ENCODE assay signal across 15 mouse cellular contexts in genomic region chr1:90519284-90520275, GRCm38 (mm10).
DNase-seq lines count a peak whose midpoint lies in the region; ATAC-seq lines count a peak whose summit lies in the region.
"Had no signal": no experiment of that assay in that cellular context is flagged by ENCODE, and none has a peak within 500 bp of the region (broad histone marks: within the 10 kb centered on the region; RNA-seq: fewer than 3 reads in every experiment).

No protein-coding gene starts in this region.

- H3K27me3 ChIP-seq in hindbrain, embryonic 13.5 days, result no peaks in the 10 kb centered on the region
- no peaks in the 10 kb centered on the region for H3K27me3 ChIP-seq in hindbrain, embryonic 14.5 days (ENCODE audit: control insufficient read depth, insufficient read depth, low read length)
- no peaks in the 10 kb centered on the region for H3K27me3 ChIP-seq in embryonic facial prominence, embryonic 13.5 days
- H3K27me3 ChIP-seq in limb, embryonic 15.5 days, result no peaks in the 10 kb centered on the region
- H3K27me3 ChIP-seq: heart, embryonic 13.5 days had no signal

- no peak overlapping the region for H3K4me2 ChIP-seq in hindbrain, embryonic 13.5 days
- H3K4me2 ChIP-seq in hindbrain, embryonic 14.5 days (replicated peaks), result no peak overlapping the region
- no peak overlapping the region for H3K4me2 ChIP-seq in embryonic facial prominence, embryonic 13.5 days
- H3K4me2 ChIP-seq in limb, embryonic 15.5 days, result no peak overlapping the region
- H3K4me2 ChIP-seq: heart, embryonic 13.5 days; midbrain, embryonic 11.5 days had no signal

- WGBS in hindbrain, embryonic 13.5 days, result 72% methylated on average over 12 of the region's 12 CpGs
- 73% methylated on average over 12 of the region's 12 CpGs for WGBS in hindbrain, embryonic 14.5 days
- 43% methylated on average over 12 of the region's 12 CpGs for WGBS in embryonic facial prominence, embryonic 13.5 days
- 43% methylated on average over 12 of the region's 12 CpGs for WGBS in limb, embryonic 15.5 days

- no peaks in the 10 kb centered on the region for H3K36me3 ChIP-seq in hindbrain, embryonic 13.5 days
- H3K36me3 ChIP-seq in hindbrain, embryonic 14.5 days (replicated peaks; ENCODE audit: control insufficient read depth, insufficient read depth), result no peaks in the 10 kb centered on the region
- no peaks in the 10 kb centered on the region for H3K36me3 ChIP-seq in embryonic facial prominence, embryonic 13.5 days
- H3K36me3 ChIP-seq in limb, embryonic 15.5 days, result no peaks in the 10 kb centered on the region
- H3K36me3 ChIP-seq: heart, embryonic 13.5 days had no signal

- ATAC-seq in hindbrain, embryonic 13.5 days (ENCODE audit: low FRiP score), result no peak
- ATAC-seq in hindbrain, embryonic 14.5 days (ENCODE audit: low FRiP score), result no peak
- ATAC-seq in embryonic facial prominence, embryonic 13.5 days (ENCODE audit: insufficient number of reproducible peaks, insufficient read depth, low FRiP score, low TSS enrichment, low read depth), result no peak
- ATAC-seq in limb, embryonic 15.5 days (ENCODE audit: insufficient number of reproducible peaks, low FRiP score, low TSS enrichment, low read depth), result peak; percentile 57
- ATAC-seq: CD4-positive, CD25-positive, alpha-beta regulatory T cell, adult 4 months; hindbrain, embryonic 16.5 days had no signal

- no peak overlapping the region for H3K9ac ChIP-seq in hindbrain, embryonic 13.5 days
- H3K9ac ChIP-seq in hindbrain, embryonic 14.5 days, result no peak overlapping the region
- no peak overlapping the region for H3K9ac ChIP-seq in embryonic facial prominence, embryonic 13.5 days
- no peak overlapping the region for H3K9ac ChIP-seq in limb, embryonic 15.5 days
- H3K9ac ChIP-seq: heart, embryonic 13.5 days had no signal

- H3K27ac ChIP-seq in hindbrain, embryonic 13.5 days, result 0 out of 2 replicates have a peak overlapping the region, but pooled peaks have one; percentile 40
- H3K27ac ChIP-seq in hindbrain, embryonic 14.5 days, result no peak overlapping the region
- H3K27ac ChIP-seq in embryonic facial prominence, embryonic 13.5 days, result peak overlapping the region; percentile 66; the same call in 1 of the 2 replicates
- peak overlapping the region; percentile 69; the same call in 1 of the 2 replicates for H3K27ac ChIP-seq in limb, embryonic 15.5 days
- H3K27ac ChIP-seq: heart, embryonic 13.5 days had no signal

- no peaks in the 10 kb centered on the region for H3K9me3 ChIP-seq in hindbrain, embryonic 13.5 days
- H3K9me3 ChIP-seq in hindbrain, embryonic 14.5 days (ENCODE audit: control insufficient read depth, low read length), result no peaks in the 10 kb centered on the region
- no peaks in the 10 kb centered on the region for H3K9me3 ChIP-seq in embryonic facial prominence, embryonic 13.5 days
- no peaks in the 10 kb centered on the region for H3K9me3 ChIP-seq in limb, embryonic 15.5 days
- H3K9me3 ChIP-seq: heart, embryonic 13.5 days had no signal

- peaks cover 15% of the 10 kb centered on the region for H3K4me1 ChIP-seq in hindbrain, embryonic 13.5 days (replicated peaks)
- H3K4me1 ChIP-seq in hindbrain, embryonic 14.5 days (replicated peaks; ENCODE audit: control insufficient read depth, insufficient read depth, low read length), result 0 out of 2 replicates have a peak, but pooled peaks cover 8% of the 10 kb centered on the region
- H3K4me1 ChIP-seq in embryonic facial prominence, embryonic 13.5 days, result peaks cover 42% of the 10 kb centered on the region
- H3K4me1 ChIP-seq in limb, embryonic 15.5 days, result peaks cover 35% of the 10 kb centered on the region

- DNase-seq in hindbrain, embryonic 14.5 days (ENCODE audit: low spot score), result no peak
- peak; percentile 91 for DNase-seq in R1 (ENCODE audit: low read depth, low spot score)
- DNase-seq in ovary, postnatal 14 days (ENCODE audit: low spot score), result no peak
- DNase-seq in right cerebral cortex, postnatal 36 days (ENCODE audit: low spot score in 2 of 2), result no peak
- no peak for DNase-seq in right cerebral cortex, postnatal 10 days (ENCODE audit: low spot score in 2 of 2)
- DNase-seq: cerebellum, adult 11-12 months; kidney, postnatal 25 days had no signal

- no peak overlapping the region for H3K4me3 ChIP-seq in hindbrain, embryonic 13.5 days
- H3K4me3 ChIP-seq in hindbrain, embryonic 14.5 days (replicated peaks; ENCODE audit: low read length), result no peak overlapping the region
- no peak overlapping the region for H3K4me3 ChIP-seq in embryonic facial prominence, embryonic 13.5 days
- H3K4me3 ChIP-seq in limb, embryonic 15.5 days, result no peak overlapping the region
- H3K4me3 ChIP-seq: erythroblast, embryonic 14.5 days; heart, embryonic 13.5 days had no signal
